Mouse (Mus musculus) erythroblast, embryonic 14.5 days (primary cell): Measurements from ENCODE around the gene Tmem60.

ENCODE experiments used
- GATA1 ChIP-seq: IDR thresholded peaks from 2 replicates; pipeline ENCODE4 v1.6.1; 2012; ENCODE audit warnings: low read length, inconsistent platforms, mixed read lengths
- TAL1 ChIP-seq: IDR thresholded peaks from 3 replicates; pipeline ENCODE4 v1.6.1; 2012; ENCODE audit warnings: low read length, inconsistent platforms, mixed read lengths

DNA sequence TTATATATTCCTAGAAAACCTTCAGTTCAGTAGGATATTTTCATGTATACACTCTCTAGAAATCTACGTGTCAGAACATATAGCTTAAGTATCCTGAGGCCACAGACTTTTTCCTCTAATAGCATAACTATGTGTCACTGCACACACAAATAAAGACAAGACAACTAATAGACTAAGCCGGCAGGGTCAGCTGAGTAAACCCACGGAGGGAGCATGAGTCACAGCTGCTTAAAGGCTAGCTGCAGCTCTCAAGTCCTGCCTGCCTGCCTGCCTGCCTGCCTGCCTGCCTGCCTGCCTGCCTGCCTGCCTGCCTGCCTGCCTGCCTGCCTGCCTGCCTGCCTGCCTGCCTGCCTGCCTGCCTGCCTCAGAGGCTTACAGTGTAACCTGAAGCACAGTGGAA lies 43.5 kb downstream of the Tmem60 start:
- TF ChIP-seq GATA1 = no peak
- no peak for TF ChIP-seq TAL1
